Mouse (Mus musculus) megakaryocyte, embryonic 14.5 days (primary cell): ENCODE measurements at regions not wholly inside any gene's neighbourhood (a gene's known extent, or its start where the extent isn't known, plus 50 kb on each side); places are given as distances from the start of the nearest gene placed in this dataset.

ENCODE experiments used
- H3K27me3 ChIP-seq: replicated peaks from 2 replicates; pipeline ENCODE3; 2012; ENCODE audit warnings: inconsistent platforms
- H3K36me3 ChIP-seq: replicated peaks from 2 replicates; pipeline ENCODE3; 2012; ENCODE audit warnings: low read length, inconsistent platforms, mixed read lengths
- H3K4me1 ChIP-seq: 2 replicates; pipeline ENCODE4 v1.6.1; 2012; ENCODE audit warnings: inconsistent platforms
- H3K4me3 ChIP-seq: replicated peaks from 2 replicates; pipeline ENCODE3; 2012; ENCODE audit warnings: moderate library complexity, mild to moderate bottlenecking, inconsistent platforms
- H3K9me3 ChIP-seq: 2 replicates; pipeline ENCODE4 v1.6.1; 2012; ENCODE audit warnings: inconsistent platforms
- FLI1 ChIP-seq: IDR thresholded peaks from 2 replicates; pipeline ENCODE4 v1.6.1; 2012; ENCODE audit warnings: low read length, inconsistent platforms, mixed read lengths
- GATA1 ChIP-seq: IDR thresholded peaks from 3 replicates; pipeline ENCODE4 v1.6.1; 2012; ENCODE audit warnings: mixed read lengths, low read length, inconsistent platforms, borderline replicate concordance

DNA sequence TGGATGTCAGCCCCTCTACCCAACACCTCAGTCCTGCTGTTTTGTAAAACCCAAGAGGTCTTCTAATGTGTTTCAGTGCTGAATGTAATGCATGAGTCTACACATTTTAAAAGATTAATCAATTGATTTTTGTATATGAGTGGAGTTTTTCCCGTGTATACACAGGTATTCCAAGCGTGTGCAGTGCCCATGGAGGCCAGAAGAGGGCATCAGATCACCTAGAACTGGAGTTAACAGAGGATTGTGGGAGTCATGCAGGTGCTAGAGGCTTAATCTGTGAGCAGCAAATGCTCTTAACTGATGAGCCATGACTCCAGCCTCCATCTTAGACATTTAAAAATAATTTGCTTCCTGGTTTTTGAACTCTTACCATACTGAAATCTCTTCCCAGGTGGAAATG lies 587.6 kb upstream of the Vstm2b start:
- no peak overlapping the region for H3K4me3 ChIP-seq
- no peaks in the 10 kb centered on the region for H3K27me3 ChIP-seq
- no peak for TF ChIP-seq FLI1
- no peak for TF ChIP-seq GATA1
- H3K9me3 ChIP-seq, result peaks cover 4% of the 10 kb centered on the region; the same call in 1 of the 2 replicates
- H3K36me3 ChIP-seq, result no peaks in the 10 kb centered on the region
- H3K4me1 ChIP-seq, result no peaks in the 10 kb centered on the region

DNA sequence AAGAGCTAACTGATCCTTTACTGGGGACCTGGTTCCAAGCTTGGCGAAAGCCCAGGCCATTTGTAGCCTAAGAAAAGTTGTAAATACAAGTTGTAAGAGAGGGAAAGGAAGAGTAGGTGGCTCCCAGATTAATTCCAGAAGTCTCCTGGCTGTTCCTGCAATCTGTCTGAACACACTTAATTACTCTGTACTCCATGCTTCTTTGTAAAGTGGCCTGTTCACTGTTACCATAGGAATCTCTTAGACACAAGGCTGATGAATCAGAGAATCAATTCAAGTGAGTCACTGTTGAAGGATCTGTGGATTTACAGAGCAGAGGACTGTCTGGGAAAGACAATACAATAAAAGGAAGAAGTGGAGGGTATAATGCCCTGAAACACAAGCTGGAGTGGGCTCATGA lies 577.0 kb upstream of the Vstm2b start:
- no peaks in the 10 kb centered on the region for H3K27me3 ChIP-seq
- H3K9me3 ChIP-seq, result peaks cover 21% of the 10 kb centered on the region; the same call in 1 of the 2 replicates
- TF ChIP-seq FLI1 (no peak), GATA1 (no peak)
- no peak overlapping the region for H3K4me3 ChIP-seq
- H3K4me1 ChIP-seq, result no peaks in the 10 kb centered on the region
- no peaks in the 10 kb centered on the region for H3K36me3 ChIP-seq

DNA sequence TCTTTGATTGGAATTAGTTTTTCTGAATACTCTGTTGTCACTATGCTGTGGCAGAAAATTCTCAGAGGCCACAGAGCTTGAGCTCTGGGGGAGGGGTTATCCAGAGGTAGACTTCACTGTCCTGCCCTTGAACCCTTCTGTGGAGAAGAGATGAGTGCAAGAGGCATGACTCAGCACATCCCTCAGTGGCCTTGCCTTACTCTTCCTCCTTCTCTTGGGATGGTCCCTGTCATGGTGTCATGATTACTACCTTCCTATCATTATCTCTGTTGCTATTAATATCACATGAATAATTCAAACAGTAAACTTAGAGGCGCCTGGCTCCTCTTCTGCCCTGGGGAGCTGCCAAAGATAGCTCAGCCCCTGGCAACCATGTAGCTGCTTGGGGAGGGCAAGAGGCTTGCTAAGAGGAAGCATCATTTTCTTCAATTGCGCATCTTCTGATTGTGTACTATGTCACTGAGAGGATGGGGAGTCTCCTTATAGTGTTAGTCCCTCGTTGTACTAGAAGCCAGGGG lies 572.9 kb upstream of the Vstm2b start:
- Histone ChIP-seq H3K36me3 (no peaks in the 10 kb centered on the region), H3K4me3 (no peak overlapping the region), H3K9me3 (peaks cover 17% of the 10 kb centered on the region), H3K4me1 (no peaks in the 10 kb centered on the region), H3K27me3 (no peaks in the 10 kb centered on the region)
- TF ChIP-seq FLI1 (no peak), GATA1 (no peak)

DNA sequence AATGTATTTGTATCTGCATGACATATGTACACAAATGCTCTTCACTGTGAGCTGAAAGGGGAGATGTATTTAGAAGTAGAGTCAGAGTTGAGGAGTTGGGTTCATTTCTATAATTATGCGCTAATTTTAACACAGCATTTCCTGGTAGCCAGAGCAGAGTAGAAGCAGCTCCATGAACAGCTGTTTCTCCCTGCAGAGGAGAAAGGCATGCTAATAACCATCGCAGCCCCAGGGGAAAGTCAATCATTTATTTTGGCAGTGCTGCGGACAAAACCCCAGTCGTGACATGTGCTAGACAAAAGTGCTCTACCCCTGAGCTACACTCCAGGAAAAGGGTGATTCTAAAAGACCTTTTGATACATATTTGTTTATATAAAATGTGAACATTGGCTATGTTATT lies 565.7 kb upstream of the Vstm2b start:
- no peak for TF ChIP-seq GATA1
- no peak for TF ChIP-seq FLI1
- no peaks in the 10 kb centered on the region for H3K27me3 ChIP-seq
- no peak overlapping the region for H3K4me3 ChIP-seq
- H3K9me3 ChIP-seq, result peaks cover 12% of the 10 kb centered on the region
- H3K36me3 ChIP-seq, result no peaks in the 10 kb centered on the region
- H3K4me1 ChIP-seq, result no peaks in the 10 kb centered on the region

DNA sequence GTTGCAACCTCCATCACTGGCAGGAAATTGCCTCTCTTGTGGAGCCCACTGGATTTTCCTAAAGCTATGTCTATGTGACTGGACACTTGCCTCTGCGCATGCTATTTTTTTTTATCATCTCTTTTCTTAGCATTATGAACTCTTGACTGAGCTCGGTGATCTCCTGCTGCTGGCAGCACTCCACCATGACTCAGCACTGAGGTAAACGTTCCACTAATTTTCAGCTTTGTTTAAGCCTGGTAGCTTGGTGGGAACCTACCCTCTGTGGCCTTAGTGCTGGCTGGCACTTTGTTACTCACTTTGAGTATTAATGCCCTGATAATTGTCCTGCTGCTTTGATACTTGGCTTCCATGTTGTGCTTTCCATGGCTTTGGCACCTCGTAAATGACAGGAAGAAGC lies 545.8 kb upstream of the Vstm2b start:
- no peaks in the 10 kb centered on the region for H3K4me1 ChIP-seq
- TF ChIP-seq FLI1 (no peak), GATA1 (no peak)
- H3K36me3 ChIP-seq, result no peaks in the 10 kb centered on the region
- H3K27me3 ChIP-seq, result no peaks in the 10 kb centered on the region
- no peak overlapping the region for H3K4me3 ChIP-seq
- peaks cover 25% of the 10 kb centered on the region for H3K9me3 ChIP-seq

DNA sequence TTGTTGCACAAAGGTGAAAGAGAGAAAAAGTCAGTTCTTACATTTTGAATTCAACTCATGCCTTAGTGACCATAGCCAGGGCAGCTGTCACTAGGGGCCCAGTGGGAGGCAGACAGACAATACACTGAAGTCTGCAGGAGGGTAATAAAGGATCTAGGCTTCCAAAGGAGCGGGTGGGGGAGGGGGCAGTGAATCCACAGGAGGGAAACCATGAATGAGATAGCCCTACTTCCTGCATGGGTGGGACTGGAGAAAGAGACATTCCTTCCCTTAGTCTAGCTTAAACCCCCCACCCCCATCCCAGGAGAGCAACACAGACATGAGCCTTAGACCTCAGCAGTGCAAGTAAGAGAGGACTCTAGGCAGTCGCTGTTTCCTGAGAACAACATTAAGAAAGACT lies 535.4 kb upstream of the Vstm2b start:
- peaks cover 14% of the 10 kb centered on the region for H3K9me3 ChIP-seq
- no peaks in the 10 kb centered on the region for H3K27me3 ChIP-seq
- no peaks in the 10 kb centered on the region for H3K36me3 ChIP-seq
- H3K4me3 ChIP-seq, result no peak overlapping the region
- TF ChIP-seq FLI1, result no peak
- TF ChIP-seq GATA1, result no peak
- no peaks in the 10 kb centered on the region for H3K4me1 ChIP-seq

DNA sequence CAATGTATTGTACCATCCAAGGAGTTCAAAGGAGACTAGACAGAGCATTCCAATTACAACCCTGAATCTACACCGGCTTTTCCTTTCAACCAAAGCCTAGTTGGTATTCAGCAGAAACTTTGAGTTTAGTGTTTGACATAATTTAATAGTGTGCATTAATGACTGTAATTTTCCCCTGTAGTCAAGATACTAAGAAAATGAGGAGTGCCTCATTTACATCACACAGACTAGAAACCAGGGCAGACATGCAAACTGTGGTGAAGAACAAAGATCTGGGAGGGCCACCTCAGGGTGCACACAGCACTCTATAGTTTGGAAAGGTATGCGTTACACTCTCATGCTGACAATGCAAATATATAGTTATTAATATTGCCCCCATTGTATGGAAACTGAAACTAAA lies 525.4 kb upstream of the Vstm2b start:
- no peaks in the 10 kb centered on the region for H3K4me1 ChIP-seq
- no peaks in the 10 kb centered on the region for H3K27me3 ChIP-seq
- peaks cover 9% of the 10 kb centered on the region; the same call in 1 of the 2 replicates for H3K9me3 ChIP-seq
- no peak for TF ChIP-seq GATA1
- no peak for TF ChIP-seq FLI1
- H3K36me3 ChIP-seq, result no peaks in the 10 kb centered on the region
- no peak overlapping the region for H3K4me3 ChIP-seq

DNA sequence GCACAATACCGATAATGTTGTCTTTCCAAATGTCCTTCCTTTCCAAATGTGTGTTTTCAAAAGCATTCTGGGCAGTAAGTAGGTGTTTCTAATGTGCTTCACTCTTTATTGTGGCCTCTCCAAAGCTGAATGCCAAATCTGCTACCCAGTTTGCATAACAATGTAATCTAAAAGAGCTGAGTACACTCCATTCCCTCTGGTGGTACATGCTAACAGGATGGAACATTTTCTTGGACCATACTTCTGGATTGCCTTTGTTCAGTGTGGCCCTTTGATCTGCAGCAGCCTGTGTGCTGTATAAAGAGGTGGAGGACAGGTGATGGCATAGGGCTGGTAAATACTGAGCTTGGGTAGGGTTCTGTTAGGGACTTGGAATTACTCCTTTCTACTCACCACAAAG lies 520.3 kb upstream of the Vstm2b start:
- H3K4me1 ChIP-seq, result no peaks in the 10 kb centered on the region
- no peak for TF ChIP-seq GATA1
- TF ChIP-seq FLI1, result no peak
- H3K36me3 ChIP-seq, result no peaks in the 10 kb centered on the region
- no peaks in the 10 kb centered on the region for H3K27me3 ChIP-seq
- peaks cover 7% of the 10 kb centered on the region; the same call in 1 of the 2 replicates for H3K9me3 ChIP-seq
- H3K4me3 ChIP-seq, result no peak overlapping the region

DNA sequence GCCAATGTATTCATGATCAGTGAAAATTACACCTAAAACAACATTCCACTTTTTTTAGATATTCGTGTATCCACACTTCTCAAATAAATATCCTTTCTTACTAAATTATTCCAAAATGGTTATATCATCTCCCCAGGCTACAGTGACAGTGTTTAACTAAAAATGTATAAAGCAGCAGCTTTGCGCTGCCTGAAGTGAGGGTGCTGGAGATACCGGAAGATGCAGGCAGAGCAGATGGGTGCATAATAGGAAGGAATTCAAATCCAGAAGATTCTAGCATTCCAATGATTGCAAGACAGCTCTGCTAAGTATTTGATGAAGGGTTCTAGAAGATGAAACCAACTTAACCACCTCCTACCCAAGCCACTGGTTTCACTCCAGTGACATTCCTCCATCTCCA lies 516.9 kb upstream of the Vstm2b start:
- H3K4me3 ChIP-seq, result no peak overlapping the region
- H3K27me3 ChIP-seq, result no peaks in the 10 kb centered on the region
- H3K4me1 ChIP-seq, result no peaks in the 10 kb centered on the region
- peaks cover 11% of the 10 kb centered on the region for H3K9me3 ChIP-seq
- no peaks in the 10 kb centered on the region for H3K36me3 ChIP-seq
- no peak for TF ChIP-seq FLI1
- no peak for TF ChIP-seq GATA1

DNA sequence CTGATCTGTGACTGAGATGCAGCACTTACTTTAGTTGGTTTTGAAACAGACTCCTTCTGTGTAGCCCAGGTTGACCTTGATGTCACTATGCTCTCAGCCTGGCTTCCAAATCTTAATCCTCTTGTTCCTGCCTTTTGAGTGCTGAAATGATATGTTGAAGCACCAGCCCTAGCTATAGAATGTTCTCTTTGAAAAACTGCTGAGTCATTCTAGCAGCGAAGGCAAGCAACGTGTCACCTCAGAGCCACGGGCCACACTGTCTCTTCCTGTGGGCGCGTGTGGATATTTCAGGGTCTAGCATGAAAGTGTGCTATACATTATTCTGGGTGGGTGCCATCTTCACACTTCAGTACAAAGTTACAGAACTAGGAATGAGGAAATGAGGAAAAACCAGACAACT lies 510.0 kb upstream of the Vstm2b start:
- no peak overlapping the region for H3K4me3 ChIP-seq
- peaks cover 26% of the 10 kb centered on the region; the same call in 1 of the 2 replicates for H3K9me3 ChIP-seq
- H3K27me3 ChIP-seq, result no peaks in the 10 kb centered on the region
- no peaks in the 10 kb centered on the region for H3K36me3 ChIP-seq
- no peaks in the 10 kb centered on the region for H3K4me1 ChIP-seq
- TF ChIP-seq FLI1 (no peak), GATA1 (no peak)

DNA sequence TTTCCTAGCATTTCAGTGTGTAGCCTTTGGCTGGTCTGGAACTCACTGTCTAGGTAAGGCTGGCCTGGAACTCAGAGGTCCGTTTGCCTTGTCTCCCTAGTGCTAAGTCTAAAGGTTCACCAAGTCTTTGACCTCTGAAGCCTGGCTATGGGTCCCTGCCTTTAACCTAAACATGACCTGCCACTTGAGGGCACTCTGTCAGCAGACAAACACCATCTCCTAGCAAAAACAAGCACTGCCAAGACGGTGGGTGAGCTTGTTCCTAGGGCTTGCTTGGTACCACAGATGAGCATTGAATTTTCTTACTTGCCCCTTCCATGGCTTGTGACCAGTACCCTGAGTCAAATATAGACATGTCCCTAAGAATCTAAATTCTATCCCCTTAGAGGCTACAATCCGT lies 508.3 kb upstream of the Vstm2b start:
- Histone ChIP-seq H3K27me3 (no peaks in the 10 kb centered on the region), H3K36me3 (no peaks in the 10 kb centered on the region), H3K4me3 (no peak overlapping the region), H3K9me3 (peaks cover 24% of the 10 kb centered on the region; the same call in 1 of the 2 replicates), H3K4me1 (no peaks in the 10 kb centered on the region)
- TF ChIP-seq GATA1, result no peak
- TF ChIP-seq FLI1, result no peak
